Comparison of ENCODE assay signal across 13 mouse cellular contexts in genomic region chr6:85836827-85837226, GRCm38 (mm10). TPM values are rescaled to one million over a fixed set of nuclear protein-coding genes. Genes with fewer than 3 reads are reported as not detected.
A peak's percentile ranks its signal among the peaks of the same experiment; 100 is the strongest.
DNase-seq lines count a peak whose midpoint lies in the region; ATAC-seq lines count a peak whose summit lies in the region.
"Not testable (repeated sequence)": the region's sequence is repeated elsewhere in the genome, so short reads cannot be mapped to it uniquely, and the experiment has no call there.
"Had no signal": no experiment of that assay in that cellular context is flagged by ENCODE, and none has a peak within 500 bp of the region (broad histone marks: within the 10 kb centered on the region; RNA-seq: fewer than 3 reads in every experiment).

No protein-coding gene starts in this region.

- not testable (repeated sequence) for H3K4me3 ChIP-seq in heart, embryonic 16.5 days (ENCODE audit: low read length); limb, embryonic 10.5 days; stomach, embryonic 15.5 days (replicated peaks)

- H3K4me2 ChIP-seq in heart, embryonic 16.5 days (ENCODE audit: low read depth, low read length), result peak overlapping the region; percentile 49
- peak overlapping the region; percentile 40 for H3K4me2 ChIP-seq in stomach, embryonic 15.5 days

- H3K27ac ChIP-seq in heart, embryonic 16.5 days (ENCODE audit: low read length); limb, embryonic 10.5 days; stomach, embryonic 15.5 days: not testable (repeated sequence)

- DNase-seq in B cell, adult 2 months, result peak; percentile 8 to 10
- peak; percentile 1 for DNase-seq in c-Kit-positive CD71-positive TER-119-negative erythroid progenitor cells, embryonic 14.5 days (ENCODE audit: low read depth)
- peak; percentile 68 for DNase-seq in kidney, postnatal 14 days
- peak; percentile 40 for DNase-seq in limb, embryonic 10.5 days (ENCODE audit: low spot score)

- not testable (repeated sequence) for H3K4me1 ChIP-seq in heart, embryonic 16.5 days (ENCODE audit: control insufficient read depth, insufficient read depth, low read length); limb, embryonic 10.5 days; stomach, embryonic 15.5 days

- not testable (repeated sequence) for H3K9me3 ChIP-seq in heart, embryonic 16.5 days (replicated peaks; ENCODE audit: control insufficient read depth, low read length); limb, embryonic 10.5 days (replicated peaks); stomach, embryonic 15.5 days

- not testable (repeated sequence) for H3K36me3 ChIP-seq in heart, embryonic 16.5 days (ENCODE audit: control insufficient read depth, insufficient read depth); limb, embryonic 10.5 days; stomach, embryonic 15.5 days

- not testable (repeated sequence) for H3K27me3 ChIP-seq in heart, embryonic 16.5 days (ENCODE audit: control insufficient read depth, insufficient read depth, low read length); limb, embryonic 10.5 days (ENCODE audit: low read depth, poor library complexity, severe bottlenecking); stomach, embryonic 15.5 days (replicated peaks)

- 16% methylated on average over 8 of the region's 9 CpGs for WGBS in heart, embryonic 16.5 days
- 27% methylated on average over 9 of the region's 9 CpGs for WGBS in limb, embryonic 10.5 days
- WGBS in stomach, embryonic 15.5 days, result 19% methylated on average over 9 of the region's 9 CpGs

- 0 out of 2 replicates have a peak, but pooled peaks have one; percentile 19 for ATAC-seq in erythroid progenitor cell, adult 5-6 weeks (replicated peaks; ENCODE audit: low FRiP score, poor library complexity, severe bottlenecking)
- not testable (repeated sequence) for ATAC-seq in heart, embryonic 16.5 days (replicated peaks; ENCODE audit: extremely low read depth, insufficient read depth, low FRiP score); stomach, embryonic 15.5 days (ENCODE audit: insufficient read depth, low FRiP score, low read depth)
- ATAC-seq in megakaryocyte progenitor cell, adult 5-6 weeks (replicated peaks; ENCODE audit: poor library complexity), result peak; percentile 52; the same call in 1 of the 2 replicates

- not testable (repeated sequence) for H3K9ac ChIP-seq in heart, embryonic 16.5 days (ENCODE audit: low read length); stomach, embryonic 15.5 days

RNA-seq across cellular contexts. Expression of gene Nat8, which starts 4.9 kb away (rescaled TPM):
- total RNA-seq in erythroid progenitor cell, adult 5-6 weeks (2015; ENCODE audit: low replicate concordance), result not detected in 2 replicates
- not detected in 2 replicates for total RNA-seq in erythroid progenitor cell, adult 5-6 weeks (2017; ENCODE audit: low replicate concordance)
- polyA plus RNA-seq in heart, embryonic 16.5 days (2015; fragmentation: Nextera tagmentation; extraction: Ambion mirVana), result 0.13 TPM in 1 of 2 replicates, not detected in the other
- polyA plus RNA-seq in limb, embryonic 10.5 days (2016; fragmentation: Nextera tagmentation; extraction: Ambion mirVana), result not detected in 2 replicates
- not detected in 2 replicates for total RNA-seq in megakaryocyte progenitor cell, adult 5-6 weeks (2015)
- not detected in 2 replicates for total RNA-seq in megakaryocyte progenitor cell, adult 5-6 weeks (2017)
- 0.46 and 0.63 TPM in 2 replicates for polyA plus RNA-seq in stomach, embryonic 15.5 days (2015; fragmentation: Nextera tagmentation; extraction: Ambion mirVana)
- polyA plus RNA-seq: C2C12; forebrain, embryonic 10.5 days; hindbrain, embryonic 12.5 days; lung, embryonic 16.5 days; neural tube, embryonic 14.5 days had no signal

RNA-seq across cellular contexts. Expression of gene Nat8f5, which starts 16.1 kb away (rescaled TPM):
- total RNA-seq in erythroid progenitor cell, adult 5-6 weeks (2015; ENCODE audit: low replicate concordance), result not detected in 2 replicates
- not detected in 2 replicates for total RNA-seq in erythroid progenitor cell, adult 5-6 weeks (2017; ENCODE audit: low replicate concordance)
- not detected in 2 replicates for polyA plus RNA-seq in heart, embryonic 16.5 days (2015; fragmentation: Nextera tagmentation; extraction: Ambion mirVana)
- polyA plus RNA-seq in limb, embryonic 10.5 days (2016; fragmentation: Nextera tagmentation; extraction: Ambion mirVana), result not detected in 2 replicates
- not detected in 2 replicates for total RNA-seq in megakaryocyte progenitor cell, adult 5-6 weeks (2015)
- not detected in 2 replicates for total RNA-seq in megakaryocyte progenitor cell, adult 5-6 weeks (2017)
- polyA plus RNA-seq in stomach, embryonic 15.5 days (2015; fragmentation: Nextera tagmentation; extraction: Ambion mirVana), result not detected in 2 replicates
- polyA plus RNA-seq: C2C12; forebrain, embryonic 10.5 days; hindbrain, embryonic 12.5 days; lung, embryonic 16.5 days; neural tube, embryonic 14.5 days had no signal

RNA-seq across cellular contexts. Expression of gene Nat8f6, which starts 16.1 kb away (rescaled TPM):
- not detected in 2 replicates for total RNA-seq in erythroid progenitor cell, adult 5-6 weeks (2015; ENCODE audit: low replicate concordance)
- total RNA-seq in erythroid progenitor cell, adult 5-6 weeks (2017; ENCODE audit: low replicate concordance), result not detected in 2 replicates
- polyA plus RNA-seq in heart, embryonic 16.5 days (2015; fragmentation: Nextera tagmentation; extraction: Ambion mirVana), result not detected in 2 replicates
- not detected in 2 replicates for polyA plus RNA-seq in limb, embryonic 10.5 days (2016; fragmentation: Nextera tagmentation; extraction: Ambion mirVana)
- not detected in 2 replicates for total RNA-seq in megakaryocyte progenitor cell, adult 5-6 weeks (2015)
- total RNA-seq in megakaryocyte progenitor cell, adult 5-6 weeks (2017), result not detected in 2 replicates
- not detected in 2 replicates for polyA plus RNA-seq in stomach, embryonic 15.5 days (2015; fragmentation: Nextera tagmentation; extraction: Ambion mirVana)
- polyA plus RNA-seq: C2C12; forebrain, embryonic 10.5 days; hindbrain, embryonic 12.5 days; lung, embryonic 16.5 days; neural tube, embryonic 14.5 days had no signal

RNA-seq across cellular contexts. Expression of gene Nat8f2, which starts 32.1 kb away (rescaled TPM):
- total RNA-seq in erythroid progenitor cell, adult 5-6 weeks (2015; ENCODE audit: low replicate concordance), result not detected in 2 replicates
- total RNA-seq in erythroid progenitor cell, adult 5-6 weeks (2017; ENCODE audit: low replicate concordance), result not detected in 2 replicates
- not detected in 2 replicates for polyA plus RNA-seq in heart, embryonic 16.5 days (2015; fragmentation: Nextera tagmentation; extraction: Ambion mirVana)
- not detected in 2 replicates for polyA plus RNA-seq in limb, embryonic 10.5 days (2016; fragmentation: Nextera tagmentation; extraction: Ambion mirVana)
- total RNA-seq in megakaryocyte progenitor cell, adult 5-6 weeks (2015), result not detected in 2 replicates
- not detected in 2 replicates for total RNA-seq in megakaryocyte progenitor cell, adult 5-6 weeks (2017)
- polyA plus RNA-seq in stomach, embryonic 15.5 days (2015; fragmentation: Nextera tagmentation; extraction: Ambion mirVana), result 0.04 and 0.14 TPM in 2 replicates
- polyA plus RNA-seq: C2C12; forebrain, embryonic 10.5 days; hindbrain, embryonic 12.5 days; lung, embryonic 16.5 days; neural tube, embryonic 14.5 days had no signal

Comparison
In these comparisons a context has a peak if more than half of its experiments do, and no peak if none do; other contexts are left out.
1. DNase-seq: peak in every context shown above with its lines; median percentile 68 in kidney, postnatal 14 days; 40 in limb, embryonic 10.5 days; 9 in B cell, adult 2 months; 1 in c-Kit-positive CD71-positive TER-119-negative erythroid progenitor cells, embryonic 14.5 days.